Mouse (Mus musculus) MEL (cell line): Measurements from ENCODE around the gene Cyth3. TPM values are rescaled to one million over a fixed set of nuclear protein-coding genes. Genes with fewer than 3 reads are reported as not detected.
A peak's percentile ranks its signal among the peaks of the same experiment; 100 is the strongest.

Experiments
- DNase-seq: peaks from one replicate; pipeline ENCODE4 v3.0.0; 2011; ENCODE audit warnings: low read depth, low spot score
- H3K27ac ChIP-seq: 2 replicates; pipeline ENCODE4 v1.5.1; 2012; ENCODE audit warnings: low read depth, mild to moderate bottlenecking, control low read depth, low read length, moderate library complexity; ENCODE audit not compliant: control insufficient read depth
- H3K27me3 ChIP-seq, 2 experiments: fragments of 150-350 bp in 1 of 2; sonication (generic) in 1 of 2; 2 replicates each; pipeline ENCODE4 v1.6.1; 2012; ENCODE audit warnings: low read length in 2 of 2, mild to moderate bottlenecking in 2 of 2, improper control_type of control experiment in 1 of 2, moderate library complexity in 1 of 2; ENCODE audit not compliant: insufficient read depth in 2 of 2, control insufficient read depth in 1 of 2
- H3K36me3 ChIP-seq, 2 experiments: 2 replicates each; pipeline ENCODE4 v1.6.1; 2012 to 2014; ENCODE audit warnings: low read length in 2 of 2, improper control_type of control experiment in 1 of 2, inconsistent platforms in 1 of 2, mild to moderate bottlenecking in 1 of 2; ENCODE audit not compliant: insufficient read depth in 2 of 2, control insufficient read depth in 1 of 2
- H3K4me1 ChIP-seq, 2 experiments: fragments of 150-350 bp in 1 of 2; sonication (generic) in 1 of 2; 2 replicates each; pipeline ENCODE4 v1.6.1; 2012; ENCODE audit warnings: low read length in 2 of 2, improper control_type of control experiment in 1 of 2, mild to moderate bottlenecking in 1 of 2; ENCODE audit not compliant: insufficient read depth in 2 of 2, control insufficient read depth in 1 of 2
- H3K4me3 ChIP-seq, 2 experiments: fragments of 150-350 bp in 1 of 2; sonication (generic) in 1 of 2; 2 replicates each; pipeline ENCODE4 v1.5.1; 2012; ENCODE audit warnings: low read depth in 2 of 2, low read length in 2 of 2, mild to moderate bottlenecking in 2 of 2, moderate library complexity in 2 of 2, control low read depth in 1 of 2, improper control_type of control experiment in 1 of 2; ENCODE audit not compliant: control insufficient read depth in 1 of 2, insufficient read depth in 1 of 2
- H3K79me2 ChIP-seq: 2 replicates; pipeline ENCODE4 v1.6.1; 2012; ENCODE audit warnings: mild to moderate bottlenecking, low read length, moderate library complexity; ENCODE audit not compliant: control insufficient read depth, poor library complexity, insufficient read depth
- H3K9ac ChIP-seq: 2 replicates; pipeline ENCODE4 v1.6.1; 2012; ENCODE audit warnings: low read depth, mild to moderate bottlenecking, control low read depth, low read length, moderate library complexity; ENCODE audit not compliant: control insufficient read depth, poor library complexity, severe bottlenecking
- H3K9me3 ChIP-seq: fragments of 150-350 bp; sonication (generic); replicated peaks from 2 replicates; pipeline ENCODE4 v1.6.1; 2012; ENCODE audit warnings: mild to moderate bottlenecking, low read length, improper control_type of control experiment, moderate library complexity; ENCODE audit not compliant: insufficient read depth
- BHLHE40 ChIP-seq: IDR thresholded peaks from 2 replicates; pipeline ENCODE4 v1.6.1; 2012; ENCODE audit warnings: low read depth, mild to moderate bottlenecking, inconsistent platforms, low read length, improper control_type of control experiment, borderline replicate concordance
- CHD1 ChIP-seq: IDR thresholded peaks from 2 replicates; pipeline ENCODE4 v1.6.1; 2012; ENCODE audit warnings: low read depth, mild to moderate bottlenecking, inconsistent platforms, low read length, improper control_type of control experiment
- CHD2 ChIP-seq: IDR thresholded peaks from 2 replicates; pipeline ENCODE4 v1.6.1; 2011; ENCODE audit warnings: low read length, improper control_type of control experiment
- E2F4 ChIP-seq: IDR thresholded peaks from 2 replicates; pipeline ENCODE4 v1.6.1; 2011; ENCODE audit warnings: low read depth, low read length, improper control_type of control experiment, borderline replicate concordance
- ELF1 ChIP-seq: IDR thresholded peaks from 2 replicates; pipeline ENCODE4 v1.6.1; 2014; ENCODE audit warnings: low read depth, mild to moderate bottlenecking, inconsistent platforms, low read length, improper control_type of control experiment, moderate library complexity
- EP300 ChIP-seq, 2 experiments: IDR thresholded peaks; 2 replicates each; pipeline ENCODE4 v1.6.1; 2011; ENCODE audit warnings: improper control_type of control experiment in 2 of 2, low read length in 2 of 2, low read depth in 1 of 2, mild to moderate bottlenecking in 1 of 2
- ETS1 ChIP-seq: IDR thresholded peaks from 2 replicates; pipeline ENCODE4 v1.6.1; 2012; ENCODE audit warnings: low read depth, mild to moderate bottlenecking, inconsistent platforms, low read length, improper control_type of control experiment, moderate library complexity
- GABPA ChIP-seq: IDR thresholded peaks from 2 replicates; pipeline ENCODE4 v1.6.1; 2012; ENCODE audit warnings: low read depth, mild to moderate bottlenecking, inconsistent platforms, low read length, improper control_type of control experiment, moderate library complexity
- GATA1 ChIP-seq: IDR thresholded peaks from 2 replicates; pipeline ENCODE4 v1.6.1; 2011; ENCODE audit warnings: low read depth, low read length, improper control_type of control experiment
- HCFC1 ChIP-seq: IDR thresholded peaks from 2 replicates; pipeline ENCODE4 v1.6.1; 2012; ENCODE audit warnings: low read depth, mild to moderate bottlenecking, inconsistent platforms, low read length, improper control_type of control experiment, moderate library complexity
- JUND ChIP-seq: IDR thresholded peaks from 2 replicates; pipeline ENCODE4 v1.6.1; 2011; ENCODE audit warnings: low read depth, mild to moderate bottlenecking, improper control_type of control experiment, low read length
- KAT2A ChIP-seq: conservative IDR thresholded peaks from 2 replicates; pipeline ENCODE4 v1.6.1; 2012; ENCODE audit warnings: low read depth, low read length, improper control_type of control experiment, inconsistent platforms
- MAFK ChIP-seq: IDR thresholded peaks from 2 replicates; pipeline ENCODE4 v1.6.1; 2011; ENCODE audit warnings: low read depth, mild to moderate bottlenecking, low read length, improper control_type of control experiment, borderline replicate concordance
- MAX ChIP-seq: IDR thresholded peaks from 2 replicates; pipeline ENCODE4 v1.6.1; 2011; ENCODE audit warnings: low read length, improper control_type of control experiment
- MAZ ChIP-seq: IDR thresholded peaks from 2 replicates; pipeline ENCODE4 v1.6.1; 2012; ENCODE audit warnings: low read depth, mild to moderate bottlenecking, inconsistent platforms, low read length, improper control_type of control experiment
- MEF2A ChIP-seq: IDR thresholded peaks from 2 replicates; pipeline ENCODE4 v1.6.1; 2014; ENCODE audit warnings: low read depth, mild to moderate bottlenecking, inconsistent platforms, low read length, improper control_type of control experiment; ENCODE audit not compliant: poor library complexity, insufficient replicate concordance, severe bottlenecking; ENCODE audit errors: extremely low read depth
- MXI1 ChIP-seq: IDR thresholded peaks from 2 replicates; pipeline ENCODE4 v1.6.1; 2011; ENCODE audit warnings: mild to moderate bottlenecking, low read depth, low read length, improper control_type of control experiment
- MYB ChIP-seq: IDR thresholded peaks from 2 replicates; pipeline ENCODE4 v1.6.1; 2011; ENCODE audit warnings: mild to moderate bottlenecking, low read depth, low read length, improper control_type of control experiment
- MYC ChIP-seq: IDR thresholded peaks from 2 replicates; pipeline ENCODE4 v1.6.1; 2011; ENCODE audit warnings: low read depth, mild to moderate bottlenecking, low read length, improper control_type of control experiment, moderate library complexity
- NELFE ChIP-seq: IDR thresholded peaks from 2 replicates; pipeline ENCODE4 v1.6.1; 2011; ENCODE audit warnings: low read depth, low read length, improper control_type of control experiment
- POLR2A ChIP-seq, 2 experiments: IDR thresholded peaks; 2 replicates each; pipeline ENCODE4 v1.6.1; 2011 to 2012; ENCODE audit warnings: low read length in 2 of 2, mild to moderate bottlenecking in 2 of 2, control low read depth in 1 of 2, improper control_type of control experiment in 1 of 2, low read depth in 1 of 2, moderate library complexity in 1 of 2; ENCODE audit not compliant: control insufficient read depth in 1 of 2, insufficient read depth in 1 of 2, poor library complexity in 1 of 2
- POLR2AphosphoS2 ChIP-seq: IDR thresholded peaks from 2 replicates; pipeline ENCODE4 v1.6.1; 2011; ENCODE audit warnings: low read length, improper control_type of control experiment
- POLR2AphosphoS5 ChIP-seq: IDR thresholded peaks from 2 replicates; pipeline ENCODE4 v1.6.1; 2012; ENCODE audit warnings: low read depth, borderline replicate concordance, mild to moderate bottlenecking, inconsistent platforms, low read length, moderate library complexity, mixed read lengths
- RAD21 ChIP-seq: IDR thresholded peaks from 2 replicates; pipeline ENCODE4 v1.6.1; 2011; ENCODE audit warnings: mild to moderate bottlenecking, low read depth, low read length, improper control_type of control experiment
- RCOR1 ChIP-seq: IDR thresholded peaks from 2 replicates; pipeline ENCODE4 v1.6.1; 2012; ENCODE audit warnings: low read depth, mild to moderate bottlenecking, inconsistent platforms, low read length, improper control_type of control experiment
- SIN3A ChIP-seq: IDR thresholded peaks from 2 replicates; pipeline ENCODE4 v1.6.1; 2012; ENCODE audit warnings: low read length, improper control_type of control experiment, inconsistent platforms
- SMC3 ChIP-seq: IDR thresholded peaks from 2 replicates; pipeline ENCODE4 v1.6.1; 2011; ENCODE audit warnings: low read depth, low read length, improper control_type of control experiment
- TAL1 ChIP-seq: IDR thresholded peaks from 2 replicates; pipeline ENCODE4 v1.6.1; 2012; ENCODE audit warnings: mild to moderate bottlenecking, inconsistent platforms, low read length, moderate library complexity, mixed read lengths
- TBP ChIP-seq: IDR thresholded peaks from 2 replicates; pipeline ENCODE4 v1.8.0; 2011; ENCODE audit warnings: low read depth, low read length, improper control_type of control experiment
- TCF12 ChIP-seq: IDR thresholded peaks from 2 replicates; pipeline ENCODE4 v1.6.1; 2014; ENCODE audit warnings: low read depth, mild to moderate bottlenecking, inconsistent platforms, low read length, improper control_type of control experiment, moderate library complexity
- UBTF ChIP-seq: IDR thresholded peaks from 2 replicates; pipeline ENCODE4 v1.6.1; 2012; ENCODE audit warnings: low read depth, mild to moderate bottlenecking, inconsistent platforms, low read length, improper control_type of control experiment, moderate library complexity, borderline replicate concordance; ENCODE audit not compliant: insufficient read depth
- USF1 ChIP-seq: IDR thresholded peaks from 2 replicates; pipeline ENCODE4 v1.6.1; 2014; ENCODE audit warnings: low read depth, mild to moderate bottlenecking, inconsistent platforms, low read length, improper control_type of control experiment, moderate library complexity
- USF2 ChIP-seq, 2 experiments: IDR thresholded peaks; 2 replicates each; pipeline ENCODE4 v1.6.1; 2011 to 2012; ENCODE audit warnings: improper control_type of control experiment in 2 of 2, low read length in 2 of 2, borderline replicate concordance in 1 of 2, inconsistent platforms in 1 of 2, low read depth in 1 of 2, mild to moderate bottlenecking in 1 of 2; ENCODE audit not compliant: insufficient read depth in 1 of 2
- ZC3H11A ChIP-seq: IDR thresholded peaks from 2 replicates; pipeline ENCODE4 v1.6.1; 2012; ENCODE audit warnings: low read depth, mild to moderate bottlenecking, inconsistent platforms, low read length, improper control_type of control experiment
- ZKSCAN1 ChIP-seq: IDR thresholded peaks from 2 replicates; pipeline ENCODE4 v1.6.1; 2012; ENCODE audit warnings: low read depth, mild to moderate bottlenecking, inconsistent platforms, low read length, improper control_type of control experiment, moderate library complexity
- ZMIZ1 ChIP-seq: IDR thresholded peaks from 2 replicates; pipeline ENCODE4 v1.6.1; 2012; ENCODE audit warnings: low read depth, mild to moderate bottlenecking, inconsistent platforms, low read length, improper control_type of control experiment, moderate library complexity
- ZNF384 ChIP-seq: IDR thresholded peaks from 2 replicates; pipeline ENCODE4 v1.6.1; 2012; ENCODE audit warnings: low read depth, mild to moderate bottlenecking, inconsistent platforms, low read length, improper control_type of control experiment
- polyA plus RNA-seq, 2 experiments: library from polyadenylated mRNA; stranded (reverse) in 1 of 2; unstranded in 1 of 2; fragments of >175 nt in 1 of 2; fragments of >200 nt in 1 of 2; gene quantifications; 2 replicates each; pipeline versions ENCODE4 v1.2.1 to v1.2.4; 2012; ENCODE audit warnings: low replicate concordance in 2 of 2, low read depth in 1 of 2; ENCODE audit not compliant: insufficient read length in 2 of 2, insufficient read depth in 1 of 2, missing spikeins in 1 of 2
- total RNA-seq: library from RNA; depleted of rRNA; stranded (reverse); fragments of 300-350 nt; gene quantifications from 2 replicates; pipeline ENCODE4 v1.2.3, GENCODE M21; 2012

The Cyth3 gene
- total and polyA plus RNA-seq, 3 experiments, result 41.1 to 44.9 TPM; not detected in 1

GRCm38 (mm10) chr5:143625940-143626588, 3.8 kb downstream of the Cyth3 start:
- Histone ChIP-seq H3K9ac (peak overlapping the region; percentile 76), H3K9me3 (no peaks in the 10 kb centered on the region), H3K79me2 (peaks cover 57% of the 10 kb centered on the region), H3K4me3 (peak overlapping the region; percentile 19 to 60), H3K36me3 (peaks cover 0 to 22% of the 10 kb centered on the region in 2 experiments; a peak in 2 of 4 replicates), H3K27me3 (no peaks in the 10 kb centered on the region), H3K27ac (peak overlapping the region; percentile 91), H3K4me1 (peaks cover 12 to 19% of the 10 kb centered on the region in 2 experiments)
- DNase-seq, result peak; percentile 75
- TF ChIP-seq POLR2AphosphoS2, result no peak
- TF ChIP-seq CHD1, result no peak
- TF ChIP-seq CHD2, result no peak
- TF ChIP-seq RCOR1, result no peak
- peak; percentile 41 for TF ChIP-seq MXI1
- no peak for TF ChIP-seq UBTF
- no peak for TF ChIP-seq JUND
- peak; percentile 58; the same call in 1 of the 2 replicates for TF ChIP-seq USF1
- no peak for TF ChIP-seq ZC3H11A
- TF ChIP-seq MYC, result no peak; the same call in 1 of the 2 replicates
- no peak for TF ChIP-seq EP300 (IDR thresholded peaks at IDR 0.05; ENCODE audit: low read depth in 1 of 2, low read length in 2 of 2)
- no peak for TF ChIP-seq TCF12
- no peak for TF ChIP-seq MAFK
- TF ChIP-seq MYB, result no peak
- TF ChIP-seq ELF1, result no peak
- no peak for TF ChIP-seq GABPA
- no peak for TF ChIP-seq RAD21
- peak; percentile 49 for TF ChIP-seq SIN3A
- TF ChIP-seq MAX, result no peak; the same call in none of the 2 replicates
- TF ChIP-seq BHLHE40, result no peak
- TF ChIP-seq GATA1, result no peak
- TF ChIP-seq KAT2A, result no peak
- peak; percentile 23; the same call in 1 of the 2 replicates for TF ChIP-seq TBP
- TF ChIP-seq MEF2A, result no peak
- TF ChIP-seq ETS1, result no peak; the same call in 1 of the 2 replicates
- TF ChIP-seq POLR2A (IDR thresholded peaks at IDR 0.05; ENCODE audit: control insufficient read depth in 1 of 2, insufficient read depth in 1 of 2, low read depth in 1 of 2, low read length in 2 of 2, poor library complexity in 1 of 2), result no peak; a peak in 1 of 4 replicates
- TF ChIP-seq HCFC1, result 0 out of 2 replicates have a peak, but pooled peaks have one; percentile 12
- no peak for TF ChIP-seq TAL1
- 0 out of 2 replicates have a peak, but pooled peaks have one; percentile 19 for TF ChIP-seq NELFE
- TF ChIP-seq ZNF384, result no peak
- no peak for TF ChIP-seq ZKSCAN1
- TF ChIP-seq POLR2AphosphoS5, result no peak
- TF ChIP-seq MAZ, result no peak
- no peak for TF ChIP-seq USF2 (IDR thresholded peaks at IDR 0.05; ENCODE audit: borderline replicate concordance in 1 of 2, insufficient read depth in 1 of 2, low read depth in 1 of 2, low read length in 2 of 2)
- TF ChIP-seq ZMIZ1, result no peak
- no peak for TF ChIP-seq SMC3
- TF ChIP-seq E2F4, result no peak
